Mouse (Mus musculus): ENCODE data around the gene Slc9a9. TPM values are rescaled to one million over a fixed set of nuclear protein-coding genes. Genes with fewer than 3 reads are reported as not detected.

Gene Slc9a9
- polyA plus RNA-seq, 1 experiment, result 6.5 TPM

DNA sequence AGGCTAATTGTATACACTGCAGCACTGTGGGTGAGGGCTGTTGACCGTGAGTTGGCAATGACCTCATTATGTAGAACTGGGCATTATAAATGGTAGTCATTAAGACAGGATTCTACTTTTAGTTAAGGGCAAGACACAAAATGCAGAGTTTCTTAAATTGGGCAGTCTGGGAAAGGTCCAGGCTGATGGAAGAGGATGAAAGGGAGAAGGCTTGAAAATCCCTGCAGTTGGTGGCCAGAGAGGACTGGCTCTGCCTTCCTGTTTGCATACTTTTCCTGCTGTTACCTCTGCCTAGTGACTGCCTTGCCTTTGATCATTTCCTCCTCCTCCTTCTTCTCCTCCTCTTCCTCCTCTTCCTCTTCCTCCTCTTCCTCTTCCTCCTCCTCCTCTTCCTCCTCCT lies 73.6 kb downstream of the Slc9a9 start:
- TF ChIP-seq CTCF (IDR thresholded peaks at IDR 0.05; ENCODE audit: control insufficient read depth, insufficient read depth, low read length), result no peak
- TF ChIP-seq POLR2A (IDR thresholded peaks at IDR 0.05; ENCODE audit: borderline replicate concordance, control insufficient read depth, low read depth, low read length), result no peak
- no peak overlapping the region for H3K27ac ChIP-seq (ENCODE audit: control insufficient read depth, insufficient read depth, low read depth, low read length, poor library complexity)
- no peak overlapping the region for H3K4me3 ChIP-seq (replicated peaks; ENCODE audit: control insufficient read depth, low read depth, low read length)
- 88% methylated on average over 1 of the region's 1 CpGs for WGBS
- H3K4me1 ChIP-seq (ENCODE audit: control insufficient read depth, insufficient read depth, low read length), result no peaks in the 10 kb centered on the region

DNA sequence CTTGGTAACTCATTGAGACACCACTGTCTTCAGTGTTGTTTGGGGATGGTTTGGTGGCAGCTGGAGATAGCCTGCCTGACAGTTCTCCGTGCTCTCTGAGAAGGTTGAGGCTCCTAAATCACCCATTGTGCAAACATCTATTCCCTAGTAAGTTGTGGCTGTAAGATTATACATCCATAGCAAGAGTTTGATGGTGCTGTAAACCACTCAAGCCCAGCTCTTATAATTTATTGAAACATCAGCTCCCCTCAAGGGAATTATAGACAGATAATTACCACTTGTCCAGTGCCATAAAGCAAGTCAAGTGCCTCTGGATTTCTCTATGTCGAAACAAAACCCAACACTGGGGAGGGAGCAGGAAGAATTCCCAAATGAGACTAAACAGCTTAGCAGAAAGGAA lies 78.8 kb downstream of the Slc9a9 start:
- 82% methylated on average over 2 of the region's 2 CpGs for WGBS
- Histone ChIP-seq H3K4me3 (replicated peaks; ENCODE audit: control insufficient read depth, low read depth, low read length) (no peak overlapping the region), H3K27ac (ENCODE audit: control insufficient read depth, insufficient read depth, low read depth, low read length, poor library complexity) (no peak overlapping the region), H3K4me1 (ENCODE audit: control insufficient read depth, insufficient read depth, low read length) (no peaks in the 10 kb centered on the region)
- TF ChIP-seq CTCF (IDR thresholded peaks at IDR 0.05; ENCODE audit: control insufficient read depth, insufficient read depth, low read length) (no peak), POLR2A (IDR thresholded peaks at IDR 0.05; ENCODE audit: borderline replicate concordance, control insufficient read depth, low read depth, low read length) (no peak)

DNA sequence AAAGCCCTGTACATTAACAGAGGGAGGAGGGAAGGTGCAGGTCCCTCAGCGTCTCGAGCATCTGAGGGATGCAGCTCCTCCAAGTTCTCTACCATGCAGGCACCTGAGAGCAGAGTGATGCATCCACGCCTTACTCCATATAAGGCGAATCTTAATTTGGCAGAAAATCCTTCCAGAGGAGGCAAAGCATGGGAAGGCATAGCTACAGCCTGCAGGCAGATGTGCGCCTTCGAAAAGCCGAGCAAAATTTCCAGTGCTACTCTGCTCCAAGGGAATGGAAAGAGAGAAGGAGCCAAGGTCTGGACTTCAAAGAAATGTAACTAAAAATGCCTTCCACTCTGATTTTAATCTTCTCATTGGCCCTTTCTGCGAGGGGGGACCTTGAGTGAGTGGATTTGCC lies 80.5 kb downstream of the Slc9a9 start:
- 87% methylated on average over 8 of the region's 8 CpGs for WGBS
- no peaks in the 10 kb centered on the region for H3K4me1 ChIP-seq (ENCODE audit: control insufficient read depth, insufficient read depth, low read length)
- H3K4me3 ChIP-seq (replicated peaks; ENCODE audit: control insufficient read depth, low read depth, low read length), result no peak overlapping the region
- H3K27ac ChIP-seq (ENCODE audit: control insufficient read depth, insufficient read depth, low read depth, low read length, poor library complexity), result no peak overlapping the region
- TF ChIP-seq CTCF (IDR thresholded peaks at IDR 0.05; ENCODE audit: control insufficient read depth, insufficient read depth, low read length), result no peak
- no peak for TF ChIP-seq POLR2A (IDR thresholded peaks at IDR 0.05; ENCODE audit: borderline replicate concordance, control insufficient read depth, low read depth, low read length)

DNA sequence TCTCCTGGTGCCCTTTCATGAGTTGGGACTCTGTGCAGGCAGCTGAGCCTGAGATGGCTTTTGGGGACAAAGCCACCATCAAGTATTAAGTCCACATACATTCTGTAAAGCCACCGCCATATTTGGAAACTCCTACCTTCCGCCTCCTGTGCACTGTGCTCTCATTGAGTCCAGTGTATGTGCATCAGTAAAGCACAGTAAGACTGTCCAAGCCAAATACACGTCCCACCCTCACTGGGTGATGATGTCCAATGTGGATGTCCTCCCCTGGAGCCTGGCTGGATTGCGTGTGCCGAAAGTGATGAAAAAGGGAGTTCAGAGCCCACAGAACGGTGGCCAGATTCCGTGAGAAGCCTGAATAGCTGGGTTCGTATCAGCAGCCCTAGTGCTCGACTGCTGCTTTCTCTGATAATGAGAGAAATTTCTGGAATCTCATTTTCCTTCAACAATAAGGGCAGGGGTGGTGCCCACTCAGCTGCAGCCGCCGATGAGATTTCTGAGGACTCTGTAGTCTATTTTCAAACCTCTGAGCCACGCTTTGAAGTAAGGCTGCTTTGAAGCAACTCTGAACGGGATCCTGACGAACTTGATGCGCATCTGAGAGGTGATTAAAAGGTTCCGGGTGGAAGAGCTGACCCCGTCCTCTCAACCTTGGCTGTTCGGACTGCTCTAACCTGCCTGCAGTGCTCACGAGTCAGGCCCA lies 81.4 kb downstream of the Slc9a9 start:
- Histone ChIP-seq H3K4me3 (replicated peaks; ENCODE audit: control insufficient read depth, low read depth, low read length) (no peak overlapping the region), H3K4me1 (ENCODE audit: control insufficient read depth, insufficient read depth, low read length) (no peaks in the 10 kb centered on the region), H3K27ac (ENCODE audit: control insufficient read depth, insufficient read depth, low read depth, low read length, poor library complexity) (no peak overlapping the region)
- WGBS, result 90% methylated on average over 19 of the region's 19 CpGs
- no peak for TF ChIP-seq CTCF (IDR thresholded peaks at IDR 0.05; ENCODE audit: control insufficient read depth, insufficient read depth, low read length)
- no peak for TF ChIP-seq POLR2A (IDR thresholded peaks at IDR 0.05; ENCODE audit: borderline replicate concordance, control insufficient read depth, low read depth, low read length)

DNA sequence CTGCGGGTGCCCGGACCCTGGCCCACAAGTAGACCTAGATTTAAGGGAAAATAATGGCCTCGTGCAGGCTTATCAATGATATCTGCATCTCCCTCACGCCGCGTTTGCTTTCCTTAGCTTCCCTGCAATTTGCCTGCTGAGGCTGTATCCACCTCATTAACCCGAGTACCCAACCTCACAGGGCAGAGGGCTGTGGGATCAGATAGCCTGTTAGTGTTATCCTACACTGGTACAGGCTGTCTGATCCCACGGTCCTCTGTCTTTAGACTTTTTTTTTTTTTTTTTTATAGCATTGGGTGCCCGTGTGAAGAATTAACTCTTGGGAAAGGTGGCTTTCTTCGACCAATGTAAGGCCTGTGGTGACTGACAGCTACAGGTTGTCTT lies 81.9 kb downstream of the Slc9a9 start:
- Histone ChIP-seq H3K27ac (ENCODE audit: control insufficient read depth, insufficient read depth, low read depth, low read length, poor library complexity) (no peak overlapping the region), H3K4me1 (ENCODE audit: control insufficient read depth, insufficient read depth, low read length) (no peaks in the 10 kb centered on the region), H3K4me3 (replicated peaks; ENCODE audit: control insufficient read depth, low read depth, low read length) (no peak overlapping the region)
- TF ChIP-seq POLR2A (IDR thresholded peaks at IDR 0.05; ENCODE audit: borderline replicate concordance, control insufficient read depth, low read depth, low read length) (no peak), CTCF (IDR thresholded peaks at IDR 0.05; ENCODE audit: control insufficient read depth, insufficient read depth, low read length) (no peak)
- 87% methylated on average over 10 of the region's 10 CpGs for WGBS

DNA sequence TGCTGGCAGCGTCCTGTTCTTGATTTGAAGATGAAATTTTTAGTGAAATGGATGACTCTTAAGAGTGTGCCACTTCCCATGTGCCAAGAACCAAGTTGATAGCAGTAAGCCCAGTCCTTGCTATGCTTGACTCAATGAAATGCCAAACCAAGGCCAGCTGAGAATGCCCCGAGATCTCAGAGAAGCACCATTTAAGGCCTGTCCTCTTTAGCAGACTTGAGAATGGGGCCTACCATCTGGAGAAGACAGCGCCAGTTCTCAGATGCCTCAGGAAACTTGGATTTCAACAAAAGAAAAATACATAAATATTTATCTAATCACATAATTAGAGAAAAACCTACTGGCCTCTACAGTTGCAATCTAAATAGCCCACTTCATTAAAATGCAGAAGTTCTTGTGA lies 82.4 kb downstream of the Slc9a9 start:
- TF ChIP-seq CTCF (IDR thresholded peaks at IDR 0.05; ENCODE audit: control insufficient read depth, insufficient read depth, low read length), result no peak
- no peak for TF ChIP-seq POLR2A (IDR thresholded peaks at IDR 0.05; ENCODE audit: borderline replicate concordance, control insufficient read depth, low read depth, low read length)
- Histone ChIP-seq H3K4me1 (ENCODE audit: control insufficient read depth, insufficient read depth, low read length) (no peaks in the 10 kb centered on the region), H3K4me3 (replicated peaks; ENCODE audit: control insufficient read depth, low read depth, low read length) (no peak overlapping the region), H3K27ac (ENCODE audit: control insufficient read depth, insufficient read depth, low read depth, low read length, poor library complexity) (no peak overlapping the region)
- 79% methylated on average over 3 of the region's 3 CpGs for WGBS

DNA sequence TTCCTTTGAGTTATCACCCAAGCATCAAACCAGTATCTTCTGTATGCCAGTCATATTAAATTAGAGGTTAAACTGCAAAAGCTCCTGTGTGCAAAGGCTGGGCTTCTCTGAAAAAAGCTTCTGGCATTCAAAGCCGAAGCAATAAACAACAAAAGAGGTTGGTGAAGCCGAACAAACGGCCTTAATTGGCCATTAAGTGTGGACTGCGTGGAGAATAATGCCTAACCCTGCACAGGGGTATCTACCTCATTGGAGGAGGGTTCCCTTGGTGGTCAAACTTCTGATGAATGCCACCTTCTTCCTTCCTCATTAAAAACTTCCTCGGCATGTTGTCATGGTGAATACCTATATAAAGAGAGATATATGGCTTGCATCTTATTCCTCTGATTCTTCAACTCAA lies 90.2 kb downstream of the Slc9a9 start:
- no peak overlapping the region for H3K4me3 ChIP-seq (replicated peaks; ENCODE audit: control insufficient read depth, low read depth, low read length)

DNA sequence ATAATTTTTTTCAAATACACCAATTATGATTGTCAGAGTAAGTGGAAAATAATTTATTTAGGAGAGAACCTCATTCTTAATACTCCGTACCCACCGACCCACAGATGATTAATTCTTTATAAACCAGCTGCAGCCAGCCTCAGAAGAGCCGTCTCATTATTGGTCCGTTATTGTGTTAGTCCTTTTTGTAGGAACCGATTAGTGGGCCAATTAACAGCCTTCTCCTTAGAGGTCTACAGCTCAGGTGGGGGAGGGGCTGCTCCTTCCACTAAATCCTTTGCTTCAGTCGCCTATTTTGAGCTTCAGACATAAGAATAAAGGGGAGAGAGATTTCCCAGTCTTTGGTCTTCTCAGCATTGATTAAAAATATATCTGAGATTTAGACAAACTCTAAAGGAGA lies 98.4 kb downstream of the Slc9a9 start:
- Histone ChIP-seq H3K4me3 (replicated peaks; ENCODE audit: control insufficient read depth, low read depth, low read length) (no peak overlapping the region), H3K27ac (ENCODE audit: control insufficient read depth, insufficient read depth, low read depth, low read length, poor library complexity) (no peak overlapping the region), H3K4me1 (ENCODE audit: control insufficient read depth, insufficient read depth, low read length) (no peaks in the 10 kb centered on the region)
- TF ChIP-seq POLR2A (IDR thresholded peaks at IDR 0.05; ENCODE audit: borderline replicate concordance, control insufficient read depth, low read depth, low read length) (no peak), CTCF (IDR thresholded peaks at IDR 0.05; ENCODE audit: control insufficient read depth, insufficient read depth, low read length) (no peak)
- 79% methylated on average over 6 of the region's 6 CpGs for WGBS

More for the DNA sequence above, 90.2 kb downstream of the Slc9a9 start:
- no peak overlapping the region for H3K27ac ChIP-seq (ENCODE audit: control insufficient read depth, insufficient read depth, low read depth, low read length, poor library complexity)
- H3K4me1 ChIP-seq (ENCODE audit: control insufficient read depth, insufficient read depth, low read length), result no peaks in the 10 kb centered on the region
- TF ChIP-seq POLR2A (IDR thresholded peaks at IDR 0.05; ENCODE audit: borderline replicate concordance, control insufficient read depth, low read depth, low read length), result no peak
- TF ChIP-seq CTCF (IDR thresholded peaks at IDR 0.05; ENCODE audit: control insufficient read depth, insufficient read depth, low read length), result no peak
- WGBS, result 44% methylated on average over 5 of the region's 5 CpGs

DNA sequence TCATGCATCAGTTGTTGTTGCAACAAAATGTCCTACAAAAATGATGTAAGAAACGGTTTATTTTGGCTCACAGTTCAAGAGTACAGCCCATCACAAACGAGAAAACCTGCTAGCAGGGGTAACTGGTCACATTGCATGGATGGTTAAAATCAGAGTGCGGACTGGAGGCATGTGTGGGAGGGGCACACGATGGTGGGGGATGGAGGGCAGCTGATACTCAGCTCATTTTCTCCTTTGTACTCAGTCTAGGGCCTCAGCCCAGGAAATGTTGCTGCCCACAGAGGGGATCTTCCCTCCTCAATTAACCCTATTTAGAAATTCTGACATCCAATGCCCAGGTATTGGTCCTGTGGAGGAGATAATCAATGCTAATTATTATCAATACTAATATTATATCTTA lies 98.8 kb downstream of the Slc9a9 start:
- TF ChIP-seq POLR2A (IDR thresholded peaks at IDR 0.05; ENCODE audit: borderline replicate concordance, control insufficient read depth, low read depth, low read length), result no peak
- no peak for TF ChIP-seq CTCF (IDR thresholded peaks at IDR 0.05; ENCODE audit: control insufficient read depth, insufficient read depth, low read length)
- Histone ChIP-seq H3K4me3 (replicated peaks; ENCODE audit: control insufficient read depth, low read depth, low read length) (no peak overlapping the region), H3K27ac (ENCODE audit: control insufficient read depth, insufficient read depth, low read depth, low read length, poor library complexity) (no peak overlapping the region), H3K4me1 (ENCODE audit: control insufficient read depth, insufficient read depth, low read length) (no peaks in the 10 kb centered on the region)
- 75% methylated on average over 4 of the region's 4 CpGs for WGBS

All from bone marrow, adult 2 months (tissue).